Mouse (Mus musculus) liver, postnatal 0 days (tissue): ENCODE data around the gene Glb1.
A peak's percentile ranks its signal among the peaks of the same experiment; 100 is the strongest.

Experiments
- CTCF ChIP-seq: sonication (generic); IDR thresholded peaks from 2 replicates; pipeline ENCODE4 v1.5.1; 2016; ENCODE audit warnings: antibody characterized with exemption, low read depth
- EP300 ChIP-seq: IDR thresholded peaks from 2 replicates; pipeline ENCODE4 v1.6.1; 2016; ENCODE audit warnings: antibody characterized with exemption, low read depth, mild to moderate bottlenecking

DNA sequence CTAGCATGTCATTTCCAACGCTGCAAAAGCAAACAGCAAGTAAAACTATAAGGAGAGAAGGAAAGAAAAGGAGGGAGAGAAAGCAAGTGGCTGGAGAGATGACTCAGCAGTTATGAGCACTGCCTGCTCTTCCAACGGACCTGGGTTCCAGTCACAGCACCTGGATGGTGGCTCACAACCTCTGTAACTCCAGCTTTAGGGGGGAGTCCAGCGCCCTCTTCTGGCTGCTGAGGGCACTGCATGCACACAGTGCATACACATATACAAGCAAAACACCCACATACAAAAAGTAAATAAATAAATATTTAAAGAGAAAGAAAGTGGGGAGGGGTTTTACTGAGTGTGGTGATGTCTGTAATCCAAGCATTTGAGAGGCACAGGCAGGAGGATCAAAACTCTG is 20.2 kb downstream of the Glb1 start:
- TF ChIP-seq CTCF: peak; percentile 45
- TF ChIP-seq EP300: no peak
